Mouse (Mus musculus): ENCODE results near the gene Zmynd11.

DNA sequence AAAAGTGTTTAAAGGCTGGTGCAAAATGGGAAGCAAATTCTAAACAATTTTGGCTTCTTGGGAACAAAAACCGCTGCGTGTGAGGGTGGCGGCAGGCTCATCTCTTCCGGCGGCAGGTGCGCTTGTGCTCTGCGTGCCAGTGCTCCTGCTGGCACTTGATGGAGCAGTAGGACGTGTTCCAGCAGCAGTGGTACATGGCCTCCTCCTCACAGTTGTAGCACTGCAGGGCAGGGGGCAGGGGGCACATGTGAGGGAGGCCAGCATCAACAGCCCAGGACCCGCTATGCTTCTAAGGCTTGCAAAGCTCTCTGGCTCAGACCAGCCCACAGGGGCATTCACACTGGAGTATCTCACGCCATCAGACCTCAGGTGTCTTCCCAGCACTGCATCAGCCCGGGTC is 78.4 kb downstream of the Zmynd11 start:
- TF ChIP-seq CTCF (IDR thresholded peaks at IDR 0.05; ENCODE audit: low read depth) (no peak), EP300 (optimal IDR thresholded peaks at IDR 0.05) (no peak)
